12 mouse cellular contexts compared by ENCODE assay signal in genomic region chr13:29058685-29059084, GRCm38 (mm10).
DNase-seq lines count a peak whose midpoint lies in the region; ATAC-seq and TF ChIP-seq lines count a peak whose summit lies in the region.
"Had no signal": no experiment of that assay in that cellular context is flagged by ENCODE, and none has a peak within 500 bp of the region (broad histone marks: within the 10 kb centered on the region; RNA-seq: fewer than 3 reads in every experiment).

No protein-coding gene starts in this region.

- no peak for TF ChIP-seq CTCF in kidney, adult 2 months (conservative IDR thresholded peaks at IDR 0.05; ENCODE audit: insufficient read depth, insufficient read length, low read depth, low read length)

- no peaks in the 10 kb centered on the region for H3K9me3 ChIP-seq in kidney, embryonic 15.5 days (replicated peaks)
- 0 out of 2 replicates have a peak, but pooled peaks cover 2% of the 10 kb centered on the region for H3K9me3 ChIP-seq in heart, embryonic 10.5 days
- no peaks in the 10 kb centered on the region for H3K9me3 ChIP-seq in lung, embryonic 15.5 days
- no peaks in the 10 kb centered on the region for H3K9me3 ChIP-seq in kidney, embryonic 16.5 days (ENCODE audit: low read length)
- H3K9me3 ChIP-seq: hindbrain, embryonic 10.5 days; limb, embryonic 15.5 days had no signal

- no peak for TF ChIP-seq POLR2A in kidney, adult 2 months (IDR thresholded peaks at IDR 0.05; ENCODE audit: low read depth, low read length)

- H3K36me3 ChIP-seq in kidney, adult 2 months (ENCODE audit: control insufficient read depth, insufficient read depth, low read length) = no peaks in the 10 kb centered on the region
- no peaks in the 10 kb centered on the region for H3K36me3 ChIP-seq in kidney, embryonic 15.5 days
- H3K36me3 ChIP-seq in heart, embryonic 10.5 days = 0 out of 2 replicates have a peak, but pooled peaks cover 2% of the 10 kb centered on the region
- H3K36me3 ChIP-seq in lung, embryonic 15.5 days = no peaks in the 10 kb centered on the region
- no peaks in the 10 kb centered on the region for H3K36me3 ChIP-seq in kidney, embryonic 16.5 days (ENCODE audit: insufficient read depth, low read length)
- H3K36me3 ChIP-seq: hindbrain, embryonic 10.5 days; limb, embryonic 15.5 days; midbrain, embryonic 13.5 days had no signal

- peak; percentile 9 for DNase-seq in kidney, adult 2 months
- DNase-seq in adrenal gland, postnatal 10 days = peak; percentile 57
- DNase-seq in heart, embryonic 10.5 days (ENCODE audit: low spot score) = no peak
- DNase-seq in right cerebral cortex, postnatal 14 days = no peak

- no peak overlapping the region for H3K4me2 ChIP-seq in kidney, embryonic 15.5 days
- peak overlapping the region; percentile 14; the same call in 1 of the 2 replicates for H3K4me2 ChIP-seq in lung, embryonic 15.5 days
- no peak overlapping the region for H3K4me2 ChIP-seq in kidney, embryonic 16.5 days (replicated peaks; ENCODE audit: low read depth, low read length)
- H3K4me2 ChIP-seq: limb, embryonic 15.5 days; midbrain, embryonic 13.5 days had no signal

- no peak overlapping the region for H3K27ac ChIP-seq in kidney, adult 2 months (ENCODE audit: insufficient read depth, low read depth, low read length)
- H3K27ac ChIP-seq in kidney, embryonic 15.5 days = no peak overlapping the region
- H3K27ac ChIP-seq in heart, embryonic 10.5 days = peak overlapping the region; percentile 74
- no peak overlapping the region; the same call in 1 of the 2 replicates for H3K27ac ChIP-seq in lung, embryonic 15.5 days
- no peak overlapping the region for H3K27ac ChIP-seq in kidney, embryonic 16.5 days (ENCODE audit: low read length)
- H3K27ac ChIP-seq: hindbrain, embryonic 10.5 days; kidney, postnatal 0 days; limb, embryonic 15.5 days; midbrain, embryonic 13.5 days had no signal

- WGBS in kidney, adult 2 months = 54% methylated on average over 5 of the region's 5 CpGs
- 51% methylated on average over 5 of the region's 5 CpGs for WGBS in kidney, embryonic 15.5 days
- 26% methylated on average over 5 of the region's 5 CpGs for WGBS in heart, embryonic 10.5 days
- WGBS in lung, embryonic 15.5 days = 10% methylated on average over 5 of the region's 5 CpGs
- WGBS in kidney, embryonic 16.5 days = 51% methylated on average over 5 of the region's 5 CpGs

- ATAC-seq in kidney, embryonic 15.5 days (replicated peaks; ENCODE audit: low FRiP score) = no peak
- ATAC-seq in lung, embryonic 15.5 days (ENCODE audit: borderline replicate concordance, extremely low read depth, low FRiP score, low TSS enrichment) = no peak
- ATAC-seq in inflammation-experienced regulatory T-cells, adult 6 months = no peak
- no peak for ATAC-seq in kidney, embryonic 16.5 days (ENCODE audit: low FRiP score, low TSS enrichment)
- ATAC-seq: midbrain, embryonic 13.5 days had no signal

- H3K27me3 ChIP-seq in kidney, adult 2 months (replicated peaks; ENCODE audit: control insufficient read depth, insufficient read depth, low read length) = no peaks in the 10 kb centered on the region
- no peaks in the 10 kb centered on the region for H3K27me3 ChIP-seq in kidney, embryonic 15.5 days
- no peaks in the 10 kb centered on the region for H3K27me3 ChIP-seq in heart, embryonic 10.5 days (ENCODE audit: insufficient read depth, poor library complexity, severe bottlenecking)
- H3K27me3 ChIP-seq in lung, embryonic 15.5 days = no peaks in the 10 kb centered on the region
- H3K27me3 ChIP-seq in kidney, embryonic 16.5 days (ENCODE audit: insufficient read depth, low read length) = no peaks in the 10 kb centered on the region
- H3K27me3 ChIP-seq: limb, embryonic 15.5 days; midbrain, embryonic 13.5 days had no signal

- H3K4me3 ChIP-seq in kidney, adult 2 months (ENCODE audit: insufficient read depth, low read depth, low read length) = no peak overlapping the region
- no peak overlapping the region for H3K4me3 ChIP-seq in kidney, embryonic 15.5 days (replicated peaks)
- H3K4me3 ChIP-seq in heart, embryonic 10.5 days = no peak overlapping the region
- H3K4me3 ChIP-seq in lung, embryonic 15.5 days = no peak overlapping the region
- no peak overlapping the region for H3K4me3 ChIP-seq in kidney, embryonic 16.5 days (ENCODE audit: low read length)
- H3K4me3 ChIP-seq: hindbrain, embryonic 10.5 days; limb, embryonic 15.5 days; midbrain, embryonic 13.5 days had no signal

- no peak overlapping the region for H3K9ac ChIP-seq in kidney, embryonic 15.5 days
- no peak overlapping the region for H3K9ac ChIP-seq in lung, embryonic 15.5 days
- H3K9ac ChIP-seq in kidney, embryonic 16.5 days (replicated peaks; ENCODE audit: low read length) = no peak overlapping the region
- H3K9ac ChIP-seq: limb, embryonic 15.5 days; midbrain, embryonic 13.5 days had no signal

- no peaks in the 10 kb centered on the region for H3K4me1 ChIP-seq in kidney, adult 2 months (ENCODE audit: control insufficient read depth, insufficient read depth, low read length)
- no peaks in the 10 kb centered on the region for H3K4me1 ChIP-seq in kidney, embryonic 15.5 days
- H3K4me1 ChIP-seq in heart, embryonic 10.5 days = peaks cover 18% of the 10 kb centered on the region
- peaks cover 15% of the 10 kb centered on the region for H3K4me1 ChIP-seq in lung, embryonic 15.5 days
- no peaks in the 10 kb centered on the region for H3K4me1 ChIP-seq in kidney, embryonic 16.5 days (ENCODE audit: insufficient read depth, low read length)
- H3K4me1 ChIP-seq: hindbrain, embryonic 10.5 days; limb, embryonic 15.5 days had no signal

Comparison
In these comparisons a context has a peak if more than half of its experiments do, and no peak if none do; other contexts are left out.
1. DNase-seq: peak in kidney, adult 2 months (single experiment) and adrenal gland, postnatal 10 days (single experiment); none in heart, embryonic 10.5 days (single experiment) and right cerebral cortex, postnatal 14 days (single experiment).